Mouse (Mus musculus): ENCODE data around the gene Sema6c. TPM values are rescaled to one million over a fixed set of nuclear protein-coding genes. Genes with fewer than 3 reads are reported as not detected.

Gene Sema6c
- total RNA-seq, 2 experiments from 2014 or later: 7.9 to 10.2 TPM

Small RNAs within 50 kb of the gene (microRNA-seq; reads per million reads assigned to microRNA genes)
- gene Mir8099-1: 0 reads per million in 2 experiments

Other genes with a start within 250 kb of the Sema6c start
- 10 to 100 TPM; 53.7 to 58.5 TPM for gene Selenbp1, start 227.4 kb upstream of the Sema6c start, total RNA-seq (2021)
- 10 to 100 TPM; 10.1 to 10.4 TPM for gene Rfx5, start 206.4 kb upstream of the Sema6c start, total RNA-seq (2021)
- 10 to 100 TPM; 35.6 to 41.1 TPM for gene Pi4kb, start 185.7 kb upstream of the Sema6c start, total RNA-seq (2021)
- gene Zfp687, start 145.0 kb upstream of the Sema6c start, total RNA-seq (2021): 10 to 100 TPM; 20.3 to 24.3 TPM
- 100 to 1,000 TPM; 140 to 142 TPM for gene Psmd4, start 117.8 kb upstream of the Sema6c start, total RNA-seq (2021)
- gene Pip5k1a, start 53.5 kb upstream of the Sema6c start, total RNA-seq (2021): 10 to 100 TPM; 25.7 to 26.1 TPM
- gene Vps72, start 49.4 kb upstream of the Sema6c start, total RNA-seq (2021): 10 to 100 TPM; 39.0 to 53.0 TPM
- gene Tmod4, start 36.0 kb upstream of the Sema6c start, total RNA-seq (2021): 1 to 10 TPM; 9.6 to 9.9 TPM
- 10 to 100 TPM; 28.9 to 34.9 TPM for gene Scnm1, start 26.4 kb upstream of the Sema6c start, total RNA-seq (2021)
- gene Lysmd1, start 26.4 kb upstream of the Sema6c start, total RNA-seq (2021): 1 to 10 TPM; 8.0 to 8.6 TPM
- gene Tnfaip8l2, start 18.1 kb upstream of the Sema6c start, total RNA-seq (2021): 1 to 10 TPM; 1.7 to 1.8 TPM
- 10 to 100 TPM; 14.0 to 17.1 TPM for gene Gabpb2, start 57.5 kb downstream of the Sema6c start, total RNA-seq (2021)
- gene Cdc42se1, start 68.3 kb downstream of the Sema6c start, total RNA-seq (2021): 10 to 100 TPM; 40.4 to 41.3 TPM
- gene Mllt11, start 71.7 kb downstream of the Sema6c start, total RNA-seq (2021): 1 to 10 TPM; 6.4 to 8.9 TPM
- gene Gm128, start 81.1 kb downstream of the Sema6c start, total RNA-seq (2021): under 1 TPM in 1 of 2 experiments, not detected in 1; 0.12 TPM
- gene Bnipl, start 90.7 kb downstream of the Sema6c start, total RNA-seq (2021): not detected
- gene Mindy1, start 120.9 kb downstream of the Sema6c start, total RNA-seq (2021): 10 to 100 TPM; 27.7 TPM
- gene Prune1, start 121.6 kb downstream of the Sema6c start, total RNA-seq (2021): 10 to 100 TPM; 28.8 to 35.2 TPM
- under 1 TPM; 0.37 to 0.38 TPM for gene Anxa9, start 146.7 kb downstream of the Sema6c start, total RNA-seq (2021)
- 10 to 100 TPM; 58.4 to 65.6 TPM for gene Cers2, start 154.3 kb downstream of the Sema6c start, total RNA-seq (2021)
- gene Setdb1, start 196.7 kb downstream of the Sema6c start, total RNA-seq (2021): 10 to 100 TPM; 16.2 to 18.2 TPM
- not detected for gene 4930558C23Rik, start 242.4 kb downstream of the Sema6c start, total RNA-seq (2021)